Mouse (Mus musculus): ENCODE data around the gene Slc22a15. TPM values are rescaled to one million over a fixed set of nuclear protein-coding genes. Genes with fewer than 3 reads are reported as not detected.

Gene Slc22a15
- total RNA-seq, 1 experiment from 2014 or later, result 7.1 TPM

- ATAC-seq (replicated peaks; ENCODE audit: insufficient number of reproducible peaks, low FRiP score, low TSS enrichment, poor library complexity, severe bottlenecking), result no peak
Observed at GRCm38 (mm10) chr3:101876459-101877285, 47.6 kb downstream of the Slc22a15 start.

DNA sequence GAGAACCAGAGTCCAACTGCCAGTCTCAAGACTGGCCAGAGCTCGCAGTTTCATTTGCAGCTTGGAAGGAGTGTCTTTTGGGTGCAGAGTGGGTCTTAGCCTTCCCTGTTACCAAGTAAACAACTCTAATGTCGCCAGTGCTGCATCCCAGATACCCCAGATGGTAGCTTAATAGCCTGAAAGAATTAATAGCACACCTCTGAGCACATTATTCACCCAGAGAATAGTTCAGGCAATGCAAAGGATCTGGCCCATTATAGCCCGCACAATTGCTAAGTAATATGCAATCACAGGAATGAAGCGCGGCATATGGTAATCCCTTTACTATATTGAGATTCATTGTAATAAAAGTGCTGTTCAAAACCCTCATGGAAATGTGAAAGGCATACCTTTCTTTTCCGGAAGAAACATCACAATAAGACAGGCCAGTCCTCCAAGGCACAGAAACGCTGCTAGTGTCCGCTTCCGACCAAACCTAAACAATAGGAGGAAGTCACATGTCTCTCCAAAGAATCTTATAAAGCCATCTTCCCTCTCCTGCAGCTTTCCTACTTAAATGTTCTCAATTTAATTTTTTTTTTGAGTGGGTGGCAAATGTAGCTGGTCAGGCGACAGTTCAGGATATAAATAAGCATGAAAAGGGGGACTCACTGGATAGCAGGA lies 48.9 kb downstream of the Slc22a15 start:
- ATAC-seq (replicated peaks; ENCODE audit: insufficient number of reproducible peaks, low FRiP score, low TSS enrichment, poor library complexity, severe bottlenecking), result no peak

- no peak for ATAC-seq (replicated peaks; ENCODE audit: insufficient number of reproducible peaks, low FRiP score, low TSS enrichment, poor library complexity, severe bottlenecking)
Observed at GRCm38 (mm10) chr3:101873061-101873675, 51.1 kb downstream of the Slc22a15 start.

- ATAC-seq (replicated peaks; ENCODE audit: insufficient number of reproducible peaks, low FRiP score, low TSS enrichment, poor library complexity, severe bottlenecking), result no peak
Observed at GRCm38 (mm10) chr3:101871951-101872350, 52.3 kb downstream of the Slc22a15 start.

- no peak for ATAC-seq (replicated peaks; ENCODE audit: insufficient number of reproducible peaks, low FRiP score, low TSS enrichment, poor library complexity, severe bottlenecking)
Observed at GRCm38 (mm10) chr3:101867001-101867421, 57.2 kb downstream of the Slc22a15 start.

- ATAC-seq (replicated peaks; ENCODE audit: insufficient number of reproducible peaks, low FRiP score, low TSS enrichment, poor library complexity, severe bottlenecking), result no peak
Observed at GRCm38 (mm10) chr3:101861856-101862255, 62.4 kb downstream of the Slc22a15 start.

- no peak for ATAC-seq (replicated peaks; ENCODE audit: insufficient number of reproducible peaks, low FRiP score, low TSS enrichment, poor library complexity, severe bottlenecking)
Observed at GRCm38 (mm10) chr3:101860151-101860550, 64.1 kb downstream of the Slc22a15 start.

- no peak for ATAC-seq (replicated peaks; ENCODE audit: insufficient number of reproducible peaks, low FRiP score, low TSS enrichment, poor library complexity, severe bottlenecking)
Observed at GRCm38 (mm10) chr3:101859740-101860139, 64.5 kb downstream of the Slc22a15 start.

GRCm38 (mm10) chr3:101854075-101854474 lies 70.2 kb downstream of the Slc22a15 start:
- no peak for ATAC-seq (replicated peaks; ENCODE audit: insufficient number of reproducible peaks, low FRiP score, low TSS enrichment, poor library complexity, severe bottlenecking)

DNA sequence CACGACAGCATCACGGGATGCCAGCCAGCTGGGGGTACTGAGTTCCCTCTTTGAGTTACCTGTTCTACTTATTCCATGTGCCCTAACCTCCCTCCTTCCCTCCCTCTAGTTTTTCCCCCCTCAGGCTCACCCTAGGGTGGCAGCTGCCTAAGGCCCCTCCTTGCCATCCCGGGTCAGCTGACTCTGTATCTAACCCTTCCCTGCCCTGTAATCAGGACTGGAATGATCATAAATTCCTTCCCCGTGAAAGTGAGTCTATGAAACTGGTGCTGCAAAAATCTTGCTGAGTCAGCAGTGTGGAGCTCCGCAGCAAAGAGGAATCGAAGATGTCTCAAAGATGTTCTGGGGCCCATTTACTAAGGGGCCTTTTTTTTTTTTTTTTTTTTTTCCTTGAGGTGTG lies 72.9 kb downstream of the Slc22a15 start:
- no peak for ATAC-seq (replicated peaks; ENCODE audit: insufficient number of reproducible peaks, low FRiP score, low TSS enrichment, poor library complexity, severe bottlenecking)

DNA sequence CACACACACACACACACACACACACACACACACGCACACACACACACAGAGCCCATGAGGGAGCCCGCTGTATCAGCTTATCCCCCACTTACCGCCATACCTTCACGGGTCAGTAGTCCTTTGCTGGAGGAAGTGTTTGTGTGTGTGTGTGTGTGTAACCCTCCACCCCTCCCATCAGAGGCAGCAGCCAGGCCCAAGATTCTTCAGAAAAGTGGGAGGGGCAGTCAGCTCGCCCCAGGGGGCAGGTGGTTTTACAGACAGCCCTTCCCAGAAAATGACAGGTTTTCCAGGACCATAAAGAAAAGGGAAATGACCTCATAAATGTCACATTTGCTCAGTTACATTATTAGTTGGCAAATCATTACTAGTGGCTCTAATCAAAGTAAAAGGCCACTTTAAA lies 75.4 kb downstream of the Slc22a15 start, which contains the start of gene Mab21l3:
Gene Mab21l3 (minus strand): TSS at position 144 of the 400 bp plus-strand sequence.
- ATAC-seq (replicated peaks; ENCODE audit: insufficient number of reproducible peaks, low FRiP score, low TSS enrichment, poor library complexity, severe bottlenecking), result no peak

DNA sequence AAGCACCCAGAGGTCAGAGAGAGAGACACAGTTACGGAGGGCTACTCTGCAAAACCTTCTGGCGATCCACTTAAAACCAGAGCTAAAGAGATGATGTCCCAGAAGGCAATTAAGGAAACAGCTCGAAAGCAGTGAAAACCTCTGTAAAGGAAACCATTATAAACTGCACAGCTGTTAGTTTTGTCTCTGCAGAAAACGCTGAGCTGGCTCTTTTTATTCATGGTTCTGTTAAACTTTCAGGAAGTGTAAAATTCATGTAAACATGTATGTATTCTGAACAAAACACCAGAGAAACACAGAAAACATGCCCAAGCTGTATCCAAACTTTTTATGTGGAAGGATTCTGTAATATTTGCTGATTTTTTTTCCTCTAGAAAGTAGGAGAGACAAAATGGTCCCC lies 78.2 kb downstream of the Slc22a15 start:
- no peak for ATAC-seq (replicated peaks; ENCODE audit: insufficient number of reproducible peaks, low FRiP score, low TSS enrichment, poor library complexity, severe bottlenecking)

DNA sequence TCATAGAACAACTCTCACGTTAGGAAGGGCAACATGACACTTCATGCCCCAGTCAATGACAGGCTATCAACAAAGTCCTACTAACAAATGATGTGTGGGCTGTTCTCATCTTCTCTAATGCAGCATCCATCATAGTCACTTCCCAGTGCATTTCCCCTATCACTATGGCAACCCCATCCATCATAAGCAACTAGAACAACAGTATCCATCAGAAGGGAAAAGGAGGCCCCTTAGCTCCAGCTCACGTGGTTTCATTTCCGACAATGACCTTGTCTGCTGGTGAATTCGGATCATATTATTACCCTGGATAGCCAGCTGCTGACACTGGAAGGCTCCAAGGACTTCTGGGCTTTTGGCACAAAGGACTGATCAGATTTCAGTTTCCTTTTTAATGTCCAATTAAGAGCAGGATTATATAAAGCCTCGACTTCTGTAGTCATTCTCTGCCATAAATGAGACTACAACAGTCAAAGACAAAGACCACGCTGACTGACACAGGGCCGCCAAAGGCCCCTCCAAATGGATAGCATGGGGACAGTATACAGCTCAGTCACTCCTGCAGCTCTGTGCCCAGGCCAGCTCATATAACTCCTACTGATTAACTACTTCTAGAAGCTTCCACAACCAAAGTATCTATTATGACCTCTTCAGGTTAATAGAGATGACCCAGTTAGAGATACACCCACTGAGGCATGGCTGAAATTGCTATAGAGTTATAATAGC lies 81.7 kb downstream of the Slc22a15 start:
- no peak for ATAC-seq (replicated peaks; ENCODE audit: insufficient number of reproducible peaks, low FRiP score, low TSS enrichment, poor library complexity, severe bottlenecking)

- no peak for ATAC-seq (replicated peaks; ENCODE audit: insufficient number of reproducible peaks, low FRiP score, low TSS enrichment, poor library complexity, severe bottlenecking)
Observed at GRCm38 (mm10) chr3:101839327-101839726, 84.9 kb downstream of the Slc22a15 start.

DNA sequence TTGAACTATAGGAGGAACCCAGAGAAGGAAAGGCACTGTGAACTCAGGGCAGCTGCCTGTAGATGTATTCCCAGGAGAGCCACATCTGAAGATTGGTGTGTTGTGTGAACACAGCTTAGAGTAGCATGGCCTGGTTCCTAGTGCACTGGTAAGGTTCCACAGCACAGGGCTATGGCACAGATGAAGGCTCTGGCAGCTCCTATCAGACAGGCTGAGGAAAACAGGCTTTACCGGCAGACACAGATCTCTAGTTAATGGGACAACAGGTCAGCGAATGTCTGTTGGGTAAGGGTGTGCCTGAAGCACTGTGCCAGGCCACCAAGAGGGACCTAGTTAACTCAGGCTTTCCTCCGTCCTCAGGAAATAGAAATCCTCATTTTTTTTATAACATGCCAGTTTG lies 87.3 kb downstream of the Slc22a15 start:
- ATAC-seq (replicated peaks; ENCODE audit: insufficient number of reproducible peaks, low FRiP score, low TSS enrichment, poor library complexity, severe bottlenecking), result no peak

- ATAC-seq (replicated peaks; ENCODE audit: insufficient number of reproducible peaks, low FRiP score, low TSS enrichment, poor library complexity, severe bottlenecking), result no peak
Observed at GRCm38 (mm10) chr3:101836532-101836931, 87.7 kb downstream of the Slc22a15 start.

DNA sequence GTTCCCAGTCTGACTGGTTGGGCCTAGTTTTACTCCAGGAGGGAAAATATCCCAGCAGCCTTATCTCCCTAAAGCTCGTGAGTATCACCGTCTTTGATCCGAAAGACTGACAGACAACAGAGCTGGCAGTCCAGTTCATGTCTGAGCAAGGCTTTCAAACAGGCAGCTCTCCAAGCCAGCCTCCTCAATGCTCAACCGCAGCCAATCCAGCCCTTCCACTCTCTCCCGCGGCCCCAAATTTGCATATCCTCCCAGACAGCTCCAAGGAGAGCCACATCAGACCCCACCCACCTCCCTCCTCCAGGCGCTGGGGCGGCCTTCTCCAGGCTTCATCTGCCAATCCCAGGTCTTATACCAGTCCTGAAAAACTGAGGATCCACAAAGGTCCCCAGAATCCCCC lies 88.2 kb downstream of the Slc22a15 start:
- ATAC-seq (replicated peaks; ENCODE audit: insufficient number of reproducible peaks, low FRiP score, low TSS enrichment, poor library complexity, severe bottlenecking), result no peak

- ATAC-seq (replicated peaks; ENCODE audit: insufficient number of reproducible peaks, low FRiP score, low TSS enrichment, poor library complexity, severe bottlenecking), result no peak
Observed at GRCm38 (mm10) chr3:101831189-101831858, 92.9 kb downstream of the Slc22a15 start.

All from monocyte, adult 5-6 weeks (primary cell).